Mouse (Mus musculus) spleen, adult 12 weeks (tissue): Measurements from ENCODE around the gene Gm3676.
"Not testable (repeated sequence)": the region's sequence is repeated elsewhere in the genome, so short reads cannot be mapped to it uniquely, and the experiment has no call there.

ENCODE experiments used
- DNase-seq: peaks from one replicate; pipeline ENCODE4 v3.0.0; 2022; ENCODE audit warnings: low spot score

The Gm3676 gene

DNA sequence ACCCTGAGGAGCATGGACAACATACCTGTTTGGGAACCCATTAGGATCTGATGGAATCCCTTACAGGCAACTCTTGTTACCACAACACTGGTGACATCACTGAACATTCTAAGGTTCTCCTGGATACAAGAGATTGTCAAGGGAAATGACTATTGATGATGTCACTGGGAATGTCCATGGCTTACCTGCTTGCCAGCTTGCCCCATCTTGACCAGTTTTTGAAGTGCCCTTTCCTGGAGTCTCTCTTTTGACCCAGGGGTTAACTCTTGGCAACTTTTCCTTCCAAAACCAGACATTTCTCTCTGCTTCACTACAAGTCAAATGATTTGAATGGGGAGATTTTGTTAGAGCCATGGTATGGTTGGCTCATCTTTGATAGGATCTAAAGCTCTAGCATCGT is at the start of gene Gm3676:
Gene Gm3676 (minus strand): TSS at position 101 of the 400 bp plus-strand sequence.
- DNase-seq = not testable (repeated sequence)

DNA sequence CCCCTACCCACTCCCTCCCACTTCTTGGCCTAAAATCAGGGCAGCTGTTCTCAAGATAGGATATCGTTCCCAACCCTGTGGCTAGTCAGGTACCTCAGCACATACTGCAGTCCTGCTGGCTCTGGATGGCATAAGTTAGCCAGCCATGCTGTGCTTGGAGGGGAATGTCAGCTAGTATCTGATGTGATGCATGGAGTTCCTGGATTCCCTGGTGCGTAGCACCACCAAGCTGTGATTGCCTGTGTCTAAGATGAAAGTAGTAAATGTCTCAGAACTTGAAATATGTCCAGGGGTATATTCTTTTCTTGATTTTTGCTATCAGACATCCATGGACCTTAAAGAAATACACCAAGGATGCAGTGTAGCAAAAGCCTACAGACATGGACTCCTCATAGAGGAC is 1.9 kb upstream of the Gm3676 start:
- not testable (repeated sequence) for DNase-seq

DNA sequence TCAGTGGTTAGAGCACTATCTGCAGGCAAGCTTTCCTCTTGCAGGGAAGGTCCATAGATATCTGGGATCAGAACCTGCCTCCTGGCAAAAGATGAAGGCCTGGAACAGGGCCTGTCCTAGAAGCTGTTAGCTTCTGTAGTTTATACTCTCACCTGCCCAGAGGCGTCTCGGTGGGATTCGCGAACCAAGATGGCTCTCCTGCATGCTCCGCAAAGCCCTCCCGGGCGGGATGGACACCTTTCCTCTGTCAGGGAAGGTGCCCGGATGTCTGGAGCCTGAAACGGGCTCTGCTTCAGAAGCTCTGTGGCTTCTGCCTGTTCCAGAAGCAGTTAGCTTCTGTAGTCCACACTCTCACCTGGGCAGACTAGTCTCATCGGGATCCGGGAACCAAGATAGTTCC is 16.1 kb downstream of the Gm3676 start:
- not testable (repeated sequence) for DNase-seq

DNA sequence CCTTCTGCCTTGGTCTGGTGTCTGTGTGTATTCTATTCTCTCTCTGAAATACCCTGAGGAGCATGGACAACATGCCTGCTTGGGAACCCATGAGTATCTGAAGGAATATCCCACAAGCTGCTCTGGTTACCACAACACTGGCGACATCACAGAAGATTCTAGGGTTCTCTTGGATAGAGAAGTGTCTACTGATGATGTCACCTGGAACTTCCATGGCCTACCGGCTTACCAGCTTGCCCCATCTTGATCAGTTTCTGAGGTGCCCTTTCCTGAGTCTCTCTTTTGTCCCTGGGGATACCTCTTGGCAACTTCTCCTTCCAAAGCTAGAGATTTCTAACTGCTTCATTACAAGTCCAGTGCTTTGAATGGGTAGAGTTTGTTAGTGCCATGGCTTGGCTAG is 21.8 kb downstream of the Gm3676 start, which contains the start of gene Gm3072:
Gene Gm3072 (minus strand): TSS at position 101 of the 400 bp plus-strand sequence.
- DNase-seq = not testable (repeated sequence)

DNA sequence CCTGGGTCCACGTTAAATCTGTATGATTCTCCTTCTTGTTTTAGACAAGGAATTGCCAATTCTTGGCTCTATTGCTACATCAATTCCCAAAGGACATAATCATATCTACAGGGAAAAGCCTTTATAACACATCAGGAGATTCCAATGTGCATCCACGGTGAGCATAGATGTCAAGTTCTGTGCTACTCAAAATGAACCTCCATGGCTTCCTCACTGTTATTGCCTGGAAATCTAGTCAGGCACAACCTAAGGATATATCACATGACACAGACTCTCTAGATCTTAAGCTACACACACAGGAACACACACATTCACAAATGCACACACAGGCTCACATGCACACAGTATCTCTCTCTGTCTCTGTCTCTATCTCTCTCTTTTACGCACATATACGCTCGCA is 23.8 kb downstream of the Gm3676 start:
- not testable (repeated sequence) for DNase-seq

DNA sequence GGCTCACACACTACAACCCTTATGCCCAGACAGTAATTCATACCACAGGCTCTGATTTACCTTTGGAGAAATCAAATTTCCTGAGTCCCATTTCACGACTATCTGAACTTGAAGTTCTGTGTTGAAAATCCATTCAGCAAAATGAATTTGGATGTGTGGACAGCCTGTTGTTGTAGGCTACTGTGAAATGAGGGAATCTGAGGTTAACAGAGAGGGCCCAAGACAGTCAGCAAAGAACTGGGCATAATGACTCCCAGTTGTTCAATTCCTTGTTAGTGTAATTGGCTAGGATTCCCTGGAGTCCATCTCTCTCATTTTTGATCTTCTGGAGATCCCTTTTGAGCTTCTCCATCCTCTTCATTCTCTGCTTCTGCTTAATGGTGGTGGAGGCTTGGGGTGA is 35.6 kb downstream of the Gm3676 start:
- not testable (repeated sequence) for DNase-seq

DNA sequence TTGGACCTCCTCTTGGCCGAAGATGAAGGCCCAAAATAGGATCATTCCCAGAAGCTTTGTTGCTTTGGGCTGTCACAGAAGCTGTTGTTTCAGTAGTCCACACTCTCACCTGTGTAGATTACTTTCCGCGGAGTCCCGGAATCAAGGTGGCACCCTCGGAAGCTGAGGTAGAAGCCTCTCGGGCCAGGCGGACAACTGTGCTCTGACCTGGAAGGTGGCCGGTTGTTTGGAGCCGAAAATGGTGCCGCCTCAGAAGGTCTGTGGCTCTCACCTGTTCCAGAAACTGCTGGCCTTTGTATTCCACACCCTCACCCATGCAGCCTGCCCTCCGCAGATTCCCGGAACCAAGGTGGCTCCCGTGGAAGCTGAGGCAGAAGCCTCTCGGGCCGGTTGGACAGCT is 45.4 kb downstream of the Gm3676 start:
- not testable (repeated sequence) for DNase-seq
